Mouse (Mus musculus) large intestine, adult 2 months (tissue): ENCODE measurements around the gene Wnt7b. TPM values are rescaled to one million over a fixed set of nuclear protein-coding genes. Genes with fewer than 3 reads are reported as not detected.

Source experiments
- DNase-seq: peaks from one replicate; pipeline ENCODE4 v3.0.0-alpha.2; 2012; ENCODE audit warnings: low read depth, low spot score
- WGBS: fragments of 180-500 bp; shearing (Covaris S2); methylation state at CpG from one replicate; pipeline ENCODE4 v1.1.7; 2018; 5-methylcytosine and 5-hydroxymethylcytosine counted together
- polyA plus RNA-seq: library from polyadenylated mRNA; depleted of rRNA; stranded (reverse); fragments of >200 nt; gene quantifications from 2 replicates; pipeline ENCODE4 v1.2.3, GENCODE M21; 2012

The Wnt7b gene
- polyA plus RNA-seq, 1 experiment = 0.07 TPM

DNA sequence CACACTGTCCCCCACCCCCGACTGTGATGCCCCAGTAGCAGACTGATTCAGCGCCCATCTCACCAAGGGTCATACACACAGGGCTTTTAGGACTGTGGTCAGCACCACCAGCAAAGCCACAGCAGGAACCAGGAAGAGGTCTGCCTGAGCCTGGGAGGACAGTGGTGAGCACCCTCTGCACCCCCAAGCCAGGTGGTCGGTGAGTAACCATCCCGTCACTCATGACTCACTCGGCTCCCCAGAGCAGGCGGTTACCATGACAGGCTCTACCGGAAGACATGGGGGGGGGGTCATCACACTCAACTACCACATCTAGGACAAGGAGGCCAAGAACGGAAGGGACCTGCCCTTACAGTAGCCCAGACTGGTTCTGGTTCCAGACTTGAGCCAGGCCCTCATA lies 7.7 kb downstream of the Wnt7b start:
- DNase-seq = no peak
- WGBS = 81% methylated on average over 8 of the region's 8 CpGs

DNA sequence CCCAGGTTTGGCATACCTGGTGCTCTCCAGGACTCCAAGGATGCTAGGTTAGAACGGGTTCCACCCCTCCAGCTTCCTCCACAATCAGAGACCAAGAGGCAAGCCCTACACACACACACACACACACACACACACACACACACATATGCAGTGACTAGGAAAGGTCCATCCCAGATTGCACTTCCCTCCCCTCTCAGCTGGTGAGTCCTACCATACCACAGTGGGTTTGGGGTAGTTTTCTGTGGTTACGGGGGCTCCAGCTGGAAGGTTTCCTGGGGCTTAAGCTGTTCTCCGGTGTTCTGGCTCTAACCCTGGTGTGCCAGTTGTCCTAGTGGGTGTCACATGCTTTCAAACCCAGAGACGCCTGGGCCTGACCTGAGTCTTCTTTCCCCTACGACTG lies 8.2 kb downstream of the Wnt7b start:
- no peak for DNase-seq
- 69% methylated on average over 5 of the region's 5 CpGs for WGBS

DNA sequence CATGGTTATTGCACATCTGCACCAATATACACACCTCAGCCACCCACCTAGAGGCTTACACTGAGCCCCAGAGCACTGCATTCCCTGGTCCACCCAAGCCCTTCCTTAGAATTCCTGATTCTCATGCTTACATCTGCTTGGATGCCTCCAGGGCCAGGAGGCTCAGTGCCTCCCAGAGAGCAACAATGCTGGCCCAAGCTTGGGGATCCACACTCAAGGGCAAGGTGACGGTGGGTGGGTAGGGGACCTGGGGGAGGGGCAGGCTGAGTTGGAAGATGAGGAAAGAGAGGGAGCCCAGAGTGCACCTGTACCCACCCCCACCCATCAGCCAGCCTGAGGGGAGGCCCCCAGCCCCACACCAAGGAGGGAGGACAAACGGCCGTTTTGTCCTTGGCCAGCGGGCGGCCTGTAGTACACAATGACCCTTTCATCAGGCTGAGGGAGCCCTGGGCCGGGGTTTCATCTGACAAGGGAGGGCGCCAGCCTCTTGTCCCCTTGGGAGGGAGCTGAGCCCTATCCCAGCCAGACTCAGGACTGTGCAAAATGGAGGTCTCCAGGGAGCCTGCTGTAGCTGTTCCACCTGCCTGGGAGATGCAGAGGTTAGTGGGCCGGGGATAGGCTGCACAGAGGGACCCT lies 9.5 kb downstream of the Wnt7b start:
- DNase-seq = no peak
- WGBS = 56% methylated on average over 8 of the region's 8 CpGs

DNA sequence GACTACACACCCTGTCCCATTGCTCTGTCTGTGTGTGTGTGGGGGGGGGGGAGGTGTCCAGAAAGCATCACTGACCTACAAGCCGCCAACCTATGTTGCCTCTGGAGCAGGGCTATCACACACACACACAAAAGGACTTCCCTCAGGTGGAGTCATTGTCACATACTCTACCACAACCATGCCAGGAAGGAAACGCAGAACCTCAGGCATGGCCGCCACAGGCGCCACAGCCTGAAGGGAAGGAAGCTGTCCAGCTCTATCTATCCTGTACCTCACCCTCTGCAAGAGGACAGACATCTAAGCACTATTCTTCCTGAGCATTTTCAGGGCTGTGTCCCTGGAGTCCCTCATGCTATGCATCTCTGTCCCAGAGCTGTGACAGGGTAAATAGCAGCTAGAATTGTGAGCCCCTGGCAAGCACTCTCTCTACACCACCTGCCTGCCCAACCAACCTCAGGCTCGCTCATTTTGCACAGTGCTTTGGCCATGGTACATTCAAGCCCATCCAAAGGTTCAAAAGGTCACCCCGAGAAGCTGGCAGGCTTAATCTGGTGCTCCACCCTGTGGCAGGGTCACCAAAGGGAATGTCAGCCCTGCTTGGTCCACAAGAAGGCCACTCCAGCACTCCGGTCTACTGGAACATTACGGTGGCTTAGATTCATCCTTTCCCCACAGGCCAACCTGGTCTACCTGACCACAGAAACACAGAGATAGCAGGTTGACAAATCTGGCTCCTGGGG lies 12.1 kb downstream of the Wnt7b start:
- DNase-seq = no peak

DNA sequence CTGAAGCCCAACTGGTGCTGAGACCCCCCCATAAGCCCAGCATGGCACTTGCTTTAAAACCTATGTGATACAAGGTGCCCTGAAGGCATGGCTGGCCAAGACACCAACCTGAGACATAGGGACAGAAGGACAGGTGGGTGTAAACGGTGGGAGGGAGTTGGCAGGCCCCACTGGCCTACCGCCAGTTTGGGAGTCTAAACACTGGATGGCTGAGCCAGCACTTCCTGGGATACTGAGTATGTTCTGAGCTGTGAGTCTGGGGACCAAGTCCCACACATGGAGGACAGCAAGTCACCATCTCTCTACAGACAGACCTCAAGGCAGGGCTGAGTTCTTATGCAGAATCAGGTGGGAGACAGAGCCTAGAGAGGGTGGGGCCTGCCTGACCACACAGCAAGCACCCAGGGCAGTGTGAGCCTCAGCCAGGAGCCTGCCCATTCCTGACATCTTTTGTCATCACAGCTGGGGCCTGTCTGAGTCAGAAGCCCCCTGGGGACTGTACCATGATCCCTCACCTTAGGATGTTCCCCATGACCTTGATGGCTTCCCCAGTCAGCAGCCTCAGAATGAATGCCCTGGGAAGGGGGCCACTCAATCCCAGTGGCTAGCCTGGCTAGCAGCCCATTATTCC lies 13.0 kb downstream of the Wnt7b start:
- DNase-seq = no peak
- WGBS = 19% methylated on average over 2 of the region's 2 CpGs

More for the DNA sequence above, 12.1 kb downstream of the Wnt7b start:
- WGBS = 69% methylated on average over 8 of the region's 8 CpGs

DNA sequence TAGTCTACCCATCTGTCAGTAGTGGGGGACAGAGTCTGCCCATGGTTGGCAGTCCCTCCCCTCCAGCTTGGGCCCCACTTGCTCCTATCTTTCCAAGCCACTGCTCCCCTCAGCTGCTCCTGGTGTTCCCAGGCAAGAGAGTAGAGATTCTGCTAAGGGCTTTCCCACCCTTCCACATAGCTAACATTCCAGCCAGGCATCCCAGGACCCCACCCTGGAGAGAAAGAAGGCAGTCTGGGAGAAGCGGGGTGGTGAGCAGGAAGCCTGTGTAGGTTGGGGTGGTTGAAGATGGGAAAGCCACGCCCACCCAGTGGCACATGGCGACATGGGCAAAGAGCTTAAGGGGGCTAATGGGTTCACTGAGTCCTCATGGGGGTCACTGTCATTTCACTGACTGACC lies 13.9 kb downstream of the Wnt7b start:
- DNase-seq = no peak
- WGBS = 66% methylated on average over 3 of the region's 3 CpGs

- WGBS = 90% methylated on average over 5 of the region's 5 CpGs
- no peak for DNase-seq
Measured at GRCm38 (mm10) chr15:85564966-85565365, 17.3 kb downstream of the Wnt7b start.

DNA sequence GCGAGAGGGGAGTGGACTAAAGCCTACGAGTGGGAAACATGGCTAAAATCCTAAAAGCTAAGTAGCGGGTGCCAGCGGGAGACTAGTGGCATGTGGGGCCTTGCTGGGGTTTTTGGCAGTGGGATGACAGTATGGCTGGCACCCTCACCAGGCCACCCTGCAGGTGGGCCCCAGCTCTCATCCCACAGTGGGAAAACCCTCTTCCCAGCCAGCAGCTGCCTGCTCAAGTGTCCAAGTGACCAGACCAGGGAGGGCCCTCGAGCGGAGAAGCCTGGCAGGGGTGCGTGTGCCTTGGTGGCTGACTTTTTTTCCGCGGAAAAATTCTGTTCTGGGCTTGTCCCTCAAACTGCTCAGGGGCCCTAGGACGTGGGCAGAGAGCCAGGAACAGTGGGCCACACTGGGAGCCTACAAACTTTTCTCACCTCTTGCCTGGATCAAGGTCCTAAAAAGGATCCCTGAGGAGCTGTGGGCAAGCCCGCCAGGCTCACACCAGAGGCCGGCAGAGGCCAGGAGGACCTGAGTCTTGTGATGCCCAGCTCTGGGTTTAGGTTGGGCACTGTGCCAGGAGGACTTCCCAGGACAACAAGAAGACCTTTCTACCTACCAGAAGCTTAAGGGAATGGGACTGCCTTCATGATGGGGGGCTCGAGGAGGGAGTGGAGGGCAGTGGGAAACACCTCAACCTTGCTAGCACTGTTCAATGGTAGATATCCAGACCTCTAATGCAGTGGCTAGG lies 18.1 kb downstream of the Wnt7b start:
- WGBS = 79% methylated on average over 13 of the region's 13 CpGs
- no peak for DNase-seq

- WGBS = 54% methylated on average over 12 of the region's 12 CpGs
- DNase-seq = no peak
Measured at GRCm38 (mm10) chr15:85561953-85562352, 20.3 kb downstream of the Wnt7b start.

GRCm38 (mm10) chr15:85560830-85561229 lies 21.4 kb downstream of the Wnt7b start:
- 45% methylated on average over 11 of the region's 11 CpGs for WGBS
- no peak for DNase-seq

DNA sequence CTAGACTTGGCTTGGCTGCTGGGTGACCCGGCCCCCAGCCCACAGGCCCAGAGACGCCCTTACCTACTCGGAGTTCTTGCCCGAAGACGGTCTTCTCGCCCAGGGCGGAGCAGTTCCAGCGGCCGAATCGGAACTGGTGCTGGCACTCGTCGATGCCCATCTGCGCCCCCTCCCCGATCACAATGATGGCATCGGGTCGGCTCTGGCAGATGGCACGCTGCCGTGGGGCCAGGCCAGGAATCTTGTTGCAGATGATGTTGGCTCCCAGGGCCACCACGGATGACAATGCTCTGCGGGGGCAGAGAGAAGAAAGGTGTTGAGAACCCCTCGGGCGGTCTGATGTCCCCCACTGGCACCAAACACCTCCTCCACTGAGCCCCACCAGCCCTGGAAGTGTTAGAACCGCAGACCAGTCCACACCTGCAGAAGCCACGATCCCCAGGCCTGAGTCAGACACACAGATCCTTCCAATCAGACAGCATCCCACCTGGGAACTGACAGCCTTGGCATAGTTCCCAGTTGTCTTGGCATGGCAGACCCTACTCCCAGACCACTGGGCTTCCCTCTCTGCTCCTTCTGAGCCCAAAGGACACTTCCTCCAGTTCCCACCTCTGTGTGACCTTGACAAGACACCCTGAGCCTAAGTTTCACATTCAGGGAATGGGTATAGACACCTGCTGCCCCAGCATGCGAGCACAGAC lies 23.3 kb downstream of the Wnt7b start:
- WGBS = 90% methylated on average over 25 of the region's 25 CpGs
- no peak for DNase-seq

DNA sequence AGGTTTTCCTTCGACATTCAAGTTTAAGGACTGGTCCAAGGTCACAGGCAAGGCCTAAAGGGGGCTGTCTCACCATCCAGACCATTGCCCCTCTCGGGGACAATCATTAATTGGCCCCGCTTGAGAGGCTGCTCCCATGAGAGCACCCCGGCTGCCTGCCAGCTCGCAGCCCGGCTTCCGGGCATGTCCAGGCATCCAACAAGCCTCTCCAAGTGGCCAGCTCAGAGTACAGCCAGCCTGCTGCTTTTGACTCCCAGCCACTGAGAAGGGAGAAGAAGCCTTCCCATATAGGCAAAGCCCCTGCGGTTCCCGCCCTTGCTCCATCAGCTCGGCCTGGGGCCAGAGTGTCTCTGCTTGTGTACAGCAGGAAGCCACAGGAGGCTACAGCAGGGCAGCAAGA lies 26.5 kb downstream of the Wnt7b start:
- DNase-seq = no peak
- 62% methylated on average over 10 of the region's 10 CpGs for WGBS

GRCm38 (mm10) chr15:85553421-85553820 lies 28.9 kb downstream of the Wnt7b start:
- DNase-seq = no peak
- 66% methylated on average over 11 of the region's 11 CpGs for WGBS

- no peak for DNase-seq
Measured at GRCm38 (mm10) chr15:85546500-85546899, 35.8 kb downstream of the Wnt7b start.

GRCm38 (mm10) chr15:85545369-85545768 lies 36.9 kb downstream of the Wnt7b start:
- 76% methylated on average over 5 of the region's 5 CpGs for WGBS
- DNase-seq = no peak

More at GRCm38 (mm10) chr15:85546500-85546899, 35.8 kb downstream of the Wnt7b start:
- WGBS = 55% methylated on average over 4 of the region's 4 CpGs

DNA sequence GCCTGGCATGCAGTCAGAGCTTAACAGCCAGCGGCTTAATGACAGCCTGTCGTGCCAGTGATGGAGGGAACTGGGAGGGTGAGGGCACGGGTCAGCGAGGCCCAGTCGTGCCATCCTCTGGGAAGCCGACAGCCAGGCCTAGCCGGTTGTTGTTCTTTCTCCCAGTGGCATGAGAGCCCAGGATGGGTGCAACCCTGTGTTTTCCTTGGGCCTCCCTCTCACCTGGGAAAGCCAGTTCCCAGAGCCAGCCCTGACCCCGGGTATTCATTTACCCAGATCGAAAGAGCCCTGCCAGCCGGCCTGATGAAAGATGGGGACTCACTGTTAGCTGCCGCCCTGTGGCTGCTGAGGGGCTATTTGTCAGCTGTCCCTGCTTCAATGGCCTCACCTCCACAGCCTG lies 44.1 kb downstream of the Wnt7b start:
- DNase-seq = no peak
- WGBS = 39% methylated on average over 11 of the region's 11 CpGs

GRCm38 (mm10) chr15:85537151-85537550 lies 45.1 kb downstream of the Wnt7b start:
- DNase-seq = no peak
- 80% methylated on average over 25 of the region's 25 CpGs for WGBS

DNA sequence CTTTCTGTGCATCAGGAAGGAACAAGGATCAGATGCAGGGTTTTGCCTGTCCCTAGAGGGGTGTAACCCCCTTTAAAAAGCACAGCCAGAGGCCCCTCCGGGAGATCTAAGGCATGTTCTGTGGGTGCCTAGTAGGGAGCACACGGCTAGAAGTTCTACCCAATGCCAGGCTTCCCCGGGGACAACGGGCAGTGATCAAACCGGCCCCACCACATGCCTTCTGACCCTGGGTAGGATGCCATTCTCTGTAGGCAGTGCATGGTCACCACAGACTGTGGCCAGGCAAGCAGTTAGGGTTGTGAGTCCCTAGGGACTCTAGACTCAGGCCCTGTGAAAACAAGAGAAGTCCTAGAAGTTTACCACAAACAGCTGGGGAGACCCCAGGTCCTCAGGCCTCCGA lies 47.6 kb downstream of the Wnt7b start:
- no peak for DNase-seq
- WGBS = 78% methylated on average over 6 of the region's 6 CpGs

GRCm38 (mm10) chr15:85534215-85534614 lies 48.1 kb downstream of the Wnt7b start:
- DNase-seq = no peak
- 25% methylated on average over 8 of the region's 8 CpGs for WGBS

DNA sequence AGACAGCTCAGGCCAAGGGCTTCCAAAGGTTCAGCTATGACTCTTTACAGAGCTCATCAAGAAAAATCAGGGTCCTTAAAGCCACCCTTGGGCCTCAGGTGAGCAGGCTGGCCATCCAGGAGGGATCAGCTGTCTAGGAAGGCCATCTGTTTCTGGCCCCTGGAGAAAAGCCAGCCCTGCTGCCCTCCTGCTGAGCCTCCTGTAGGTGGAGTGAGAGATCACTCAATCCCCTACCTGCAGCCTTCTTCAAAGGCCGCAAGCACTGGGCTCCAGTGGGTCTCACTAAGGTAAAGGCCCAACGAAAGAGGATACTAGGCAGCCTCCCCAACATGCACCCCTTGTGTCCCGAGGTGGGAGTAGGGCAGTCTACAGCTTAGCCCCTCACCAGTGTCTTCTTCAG lies 50.2 kb downstream of the Wnt7b start:
- DNase-seq = no peak
- 70% methylated on average over 3 of the region's 3 CpGs for WGBS
